Comparison of ENCODE assay signal across 20 mouse cellular contexts in the genomic region with DNA sequence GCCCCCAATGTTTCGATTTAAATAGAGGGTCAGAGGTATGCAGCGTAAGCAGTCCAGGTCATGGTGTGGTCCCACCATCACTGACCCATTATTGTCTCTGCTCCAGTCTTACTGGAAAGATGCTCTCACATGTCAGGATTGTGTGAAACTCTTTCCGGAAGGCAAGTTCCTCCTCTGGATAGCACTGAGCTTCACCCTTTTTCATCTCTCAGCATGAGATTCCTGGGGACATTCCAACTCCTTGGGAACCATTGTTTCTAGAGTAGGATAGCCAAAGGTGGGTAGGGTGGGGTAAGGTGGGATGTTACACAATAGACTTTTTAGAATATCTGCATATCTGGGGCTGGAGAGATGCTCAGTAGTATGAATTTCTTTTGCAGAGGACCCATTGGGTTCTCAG.
"Had no signal": no experiment of that assay in that cellular context is flagged by ENCODE, and none has a peak within 500 bp of the region (broad histone marks: within the 10 kb centered on the region; RNA-seq: fewer than 3 reads in every experiment).

No protein-coding gene starts in this region.

- H3K9me3 ChIP-seq: limb, embryonic 12.5 days; limb, embryonic 15.5 days; midbrain, embryonic 12.5 days; midbrain, embryonic 15.5 days had no signal

- H3K36me3 ChIP-seq: limb, embryonic 12.5 days; midbrain, embryonic 12.5 days; midbrain, embryonic 15.5 days had no signal

- H3K27me3 ChIP-seq: limb, embryonic 12.5 days; limb, embryonic 15.5 days; midbrain, embryonic 12.5 days; midbrain, embryonic 15.5 days had no signal

- H3K4me1 ChIP-seq: midbrain, embryonic 12.5 days; midbrain, embryonic 15.5 days had no signal

- H3K4me2 ChIP-seq: limb, embryonic 12.5 days; limb, embryonic 15.5 days; liver, embryonic 11.5 days; lung, embryonic 14.5 days; midbrain, embryonic 12.5 days; midbrain, embryonic 15.5 days had no signal

- DNase-seq: kidney, adult 8-10 months; kidney, postnatal 14 days; kidney, postnatal 4 days; left cerebral cortex, postnatal 4 days; liver, postnatal 0 days; lung, embryonic 14.5 days; right cerebral cortex, adult 18-20 months; right cerebral cortex, postnatal 14 days; right cerebral cortex, postnatal 4 days; thymus, adult 2 months; thymus, postnatal 14 days had no signal

- H3K4me3 ChIP-seq: limb, embryonic 12.5 days; limb, embryonic 15.5 days; midbrain, embryonic 12.5 days; midbrain, embryonic 15.5 days had no signal

- ATAC-seq: liver, postnatal 0 days; lung, postnatal 0 days; midbrain, embryonic 15.5 days had no signal

- H3K9ac ChIP-seq: limb, embryonic 12.5 days; limb, embryonic 15.5 days; liver, embryonic 14.5 days; liver, postnatal 0 days; lung, embryonic 14.5 days; midbrain, embryonic 12.5 days; midbrain, embryonic 15.5 days had no signal

- H3K27ac ChIP-seq: limb, embryonic 12.5 days; limb, embryonic 15.5 days; liver, embryonic 14.5 days; macrophage; midbrain, embryonic 12.5 days; midbrain, embryonic 15.5 days; stomach, postnatal 0 days had no signal
